Mouse (Mus musculus) intestine, embryonic 16.5 days (tissue): ENCODE data around the gene Tub. TPM values are rescaled to one million over a fixed set of nuclear protein-coding genes. Genes with fewer than 3 reads are reported as not detected.

ENCODE experiments used
- ATAC-seq: fragments of 200-750 bp; cut with Nextera tagmentation; 2 replicates; pipeline ENCODE4 v1.8.0; 2017; ENCODE audit warnings: moderate TSS enrichment, moderate library complexity
- H3K27ac ChIP-seq: fragments of 300-500 bp; sonication (generic); 2 replicates; pipeline ENCODE4 v1.5.1; 2014; ENCODE audit warnings: mild to moderate bottlenecking, low read length
- H3K27me3 ChIP-seq: fragments of 300-500 bp; sonication (generic); replicated peaks from 2 replicates; pipeline ENCODE4 v1.6.1; 2014; ENCODE audit warnings: low read length, control low read depth, mixed read lengths; ENCODE audit not compliant: control insufficient read depth, insufficient read depth
- H3K36me3 ChIP-seq: fragments of 300-500 bp; sonication (generic); 2 replicates; pipeline ENCODE4 v1.6.1; 2014; ENCODE audit warnings: low read length, control low read depth; ENCODE audit not compliant: control insufficient read depth, insufficient read depth
- H3K4me1 ChIP-seq: fragments of 300-500 bp; sonication (generic); 2 replicates; pipeline ENCODE4 v1.6.1; 2014; ENCODE audit warnings: low read length, control low read depth, mixed read lengths; ENCODE audit not compliant: control insufficient read depth, insufficient read depth
- H3K4me2 ChIP-seq: fragments of 300-500 bp; sonication (generic); 2 replicates; pipeline ENCODE4 v1.6.1; 2014; ENCODE audit warnings: low read depth, low read length, control low read depth
- H3K4me3 ChIP-seq: fragments of 300-500 bp; sonication (generic); 2 replicates; pipeline ENCODE4 v1.5.1; 2014; ENCODE audit warnings: mild to moderate bottlenecking, low read length
- H3K9ac ChIP-seq: fragments of 300-500 bp; sonication (generic); 2 replicates; pipeline ENCODE4 v1.6.1; 2014; ENCODE audit warnings: low read depth, low read length
- H3K9me3 ChIP-seq: fragments of 300-500 bp; sonication (generic); 2 replicates; pipeline ENCODE4 v1.6.1; 2016; ENCODE audit warnings: low read length, control low read depth; ENCODE audit not compliant: control insufficient read depth
- WGBS: fragments of 180-500 bp; shearing (Covaris S2); extraction: QIAGEN DNeasy Blood & Tissue Kit; methylation state at CpG from one replicate; pipeline ENCODE4 v1.1.7; 2014; 5-methylcytosine and 5-hydroxymethylcytosine counted together
- polyA plus RNA-seq: library from polyadenylated mRNA; unstranded; fragments of >200 nt; fragmentation: Nextera tagmentation; extraction: Ambion mirVana; gene quantifications from 2 replicates; pipeline ENCODE4 v1.2.1, GENCODE M21; 2015

Gene Tub
- polyA plus RNA-seq, 1 experiment from 2014 or later, result 1.9 TPM

- WGBS, result 92% methylated on average over 4 of the region's 4 CpGs
- Histone ChIP-seq H3K36me3 (peaks cover 26% of the 10 kb centered on the region), H3K4me3 (no peak overlapping the region), H3K9ac (no peak overlapping the region), H3K9me3 (no peaks in the 10 kb centered on the region), H3K4me2 (no peak overlapping the region), H3K27me3 (no peaks in the 10 kb centered on the region), H3K4me1 (peaks cover 10% of the 10 kb centered on the region), H3K27ac (no peak overlapping the region)
- ATAC-seq, result no peak
These were observed 13.5 kb upstream of the Tub start for GRCm38 (mm10) chr7:108936591-108936990.

DNA sequence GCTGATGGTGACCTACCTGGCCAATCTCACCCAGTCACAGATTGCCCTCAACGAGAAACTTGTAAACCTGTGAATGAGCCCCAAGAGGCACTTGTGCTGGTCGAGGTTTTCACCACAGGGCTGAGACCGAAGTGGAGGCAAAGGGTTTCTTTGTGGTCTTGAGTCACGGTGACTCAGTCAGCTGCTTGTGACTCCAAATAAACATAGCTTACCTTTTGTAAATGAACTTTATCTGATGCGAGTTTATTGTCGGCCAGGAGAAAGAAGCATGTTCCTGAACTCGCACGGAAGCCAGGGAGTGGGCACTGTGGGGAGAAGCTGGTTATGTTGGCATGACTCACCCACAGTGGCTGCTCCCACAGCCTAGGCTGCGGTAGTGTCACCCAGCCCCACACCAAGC is 8.7 kb upstream of the Tub start:
- peaks cover 28% of the 10 kb centered on the region for H3K36me3 ChIP-seq
- no peak for ATAC-seq
- H3K9me3 ChIP-seq, result no peaks in the 10 kb centered on the region
- H3K27me3 ChIP-seq, result no peaks in the 10 kb centered on the region
- no peak overlapping the region for H3K9ac ChIP-seq
- no peak overlapping the region for H3K27ac ChIP-seq
- WGBS, result 86% methylated on average over 9 of the region's 9 CpGs
- no peaks in the 10 kb centered on the region for H3K4me1 ChIP-seq
- no peak overlapping the region for H3K4me3 ChIP-seq
- H3K4me2 ChIP-seq, result no peak overlapping the region

- peak; percentile 66 for ATAC-seq
- no peak overlapping the region for H3K4me3 ChIP-seq
- H3K4me1 ChIP-seq, result no peaks in the 10 kb centered on the region
- no peak overlapping the region for H3K4me2 ChIP-seq
- no peaks in the 10 kb centered on the region for H3K9me3 ChIP-seq
- no peaks in the 10 kb centered on the region; the same call in 1 of the 2 replicates for H3K27me3 ChIP-seq
- H3K9ac ChIP-seq, result no peak overlapping the region
- WGBS, result 10% methylated on average over 2 of the region's 2 CpGs
- peaks cover 16% of the 10 kb centered on the region; the same call in 1 of the 2 replicates for H3K36me3 ChIP-seq
- no peak overlapping the region for H3K27ac ChIP-seq
These were observed 6.1 kb upstream of the Tub start for GRCm38 (mm10) chr7:108944002-108944401.

GRCm38 (mm10) chr7:108948611-108949010 is 1.5 kb upstream of the Tub start:
- Histone ChIP-seq H3K4me2 (no peak overlapping the region), H3K4me1 (peaks cover 11% of the 10 kb centered on the region), H3K36me3 (no peaks in the 10 kb centered on the region), H3K4me3 (no peak overlapping the region), H3K27me3 (peaks cover 21% of the 10 kb centered on the region), H3K9ac (no peak overlapping the region), H3K9me3 (no peaks in the 10 kb centered on the region), H3K27ac (no peak overlapping the region)
- ATAC-seq, result no peak

DNA sequence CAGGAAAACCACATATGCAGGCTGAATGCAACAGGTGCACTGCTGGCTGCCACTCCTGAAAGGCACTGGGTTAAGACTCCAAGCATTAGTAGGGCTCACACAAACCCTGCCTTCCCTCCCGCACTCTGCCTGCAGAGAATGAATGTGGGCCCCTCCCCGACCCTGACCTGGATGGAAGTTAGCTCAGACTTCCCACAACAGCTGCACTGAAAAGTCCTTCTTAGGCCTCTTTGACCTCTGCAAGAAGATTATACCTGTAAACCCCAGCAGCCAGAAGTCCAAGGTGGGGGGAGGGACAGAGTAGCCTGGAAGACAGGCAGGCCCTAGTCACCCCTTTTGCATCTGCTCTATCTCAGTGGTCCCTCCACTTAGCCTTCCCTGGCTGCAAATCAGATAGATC is 837 bp upstream of the Tub start:
- no peak for ATAC-seq
- H3K27me3 ChIP-seq, result peaks cover 21% of the 10 kb centered on the region
- no peak overlapping the region for H3K9ac ChIP-seq
- no peak overlapping the region for H3K4me2 ChIP-seq
- no peak overlapping the region for H3K4me3 ChIP-seq
- no peaks in the 10 kb centered on the region for H3K36me3 ChIP-seq
- 44% methylated on average over 2 of the region's 2 CpGs for WGBS
- no peak overlapping the region for H3K27ac ChIP-seq
- peaks cover 11% of the 10 kb centered on the region for H3K4me1 ChIP-seq
- H3K9me3 ChIP-seq, result no peaks in the 10 kb centered on the region

DNA sequence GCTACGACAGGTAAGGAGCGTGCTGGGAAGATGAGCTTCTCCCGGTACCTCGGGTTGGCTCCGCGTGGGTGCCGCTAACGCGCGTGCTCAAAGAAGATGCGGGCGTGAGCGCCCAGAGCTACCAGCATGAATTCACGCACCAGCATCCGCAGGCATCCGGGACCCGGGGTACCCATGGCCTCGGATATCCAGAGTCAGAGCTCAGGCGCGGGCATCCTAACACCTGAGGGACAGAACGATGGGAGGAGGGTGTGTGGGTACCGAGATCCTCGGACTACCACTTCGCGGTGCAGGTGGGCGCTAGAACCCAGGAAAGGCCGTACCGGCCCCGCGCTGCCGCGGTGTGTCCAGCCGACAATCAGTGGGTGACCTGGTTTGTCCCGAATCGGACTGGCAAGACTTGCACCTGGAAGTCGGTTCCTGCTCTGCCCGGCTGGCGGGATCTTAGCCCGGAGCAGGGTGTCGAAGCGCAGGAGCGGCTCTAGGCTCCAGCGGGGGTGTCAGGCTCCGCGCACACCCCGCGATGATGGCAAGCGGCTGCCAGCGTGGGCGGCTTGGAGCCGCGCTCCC is 709 bp downstream of the Tub start:
- WGBS, result 2% methylated on average over 52 of the region's 52 CpGs
- Histone ChIP-seq H3K27me3 (peaks cover 21% of the 10 kb centered on the region), H3K4me1 (peaks cover 11% of the 10 kb centered on the region), H3K36me3 (no peaks in the 10 kb centered on the region), H3K9ac (peak overlapping the region; percentile 30), H3K9me3 (no peaks in the 10 kb centered on the region), H3K4me3 (peak overlapping the region; percentile 47), H3K27ac (no peak overlapping the region), H3K4me2 (peak overlapping the region; percentile 73)
- peak; percentile 32; the same call in 1 of the 2 replicates for ATAC-seq

DNA sequence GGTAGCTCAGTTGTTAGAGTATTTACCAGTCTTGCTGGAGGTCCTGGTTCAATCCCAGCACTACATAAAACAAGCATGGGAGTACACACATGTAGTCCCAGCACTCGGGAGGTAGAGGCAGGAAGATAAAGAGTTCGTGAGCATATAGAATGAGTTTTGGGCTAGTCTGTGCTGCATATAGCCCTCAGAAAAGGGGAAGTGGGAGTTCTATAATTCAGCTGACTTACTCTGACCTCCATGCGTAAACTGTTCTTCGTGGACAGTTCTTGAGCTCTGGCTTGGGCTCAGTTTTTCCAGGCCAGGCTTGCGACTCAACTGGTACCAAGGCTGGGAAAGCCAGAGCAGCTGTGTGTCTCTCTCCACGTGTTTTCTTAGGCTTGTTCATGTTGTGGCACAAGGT is 2.7 kb downstream of the Tub start:
- H3K4me1 ChIP-seq, result peaks cover 11% of the 10 kb centered on the region
- WGBS, result 80% methylated on average over 6 of the region's 6 CpGs
- no peaks in the 10 kb centered on the region for H3K36me3 ChIP-seq
- H3K9ac ChIP-seq, result no peak overlapping the region
- peaks cover 21% of the 10 kb centered on the region for H3K27me3 ChIP-seq
- H3K4me2 ChIP-seq, result no peak overlapping the region
- no peaks in the 10 kb centered on the region for H3K9me3 ChIP-seq
- H3K4me3 ChIP-seq, result no peak overlapping the region
- H3K27ac ChIP-seq, result no peak overlapping the region
- ATAC-seq, result no peak

GRCm38 (mm10) chr7:108954185-108954584 is 4.0 kb downstream of the Tub start:
- peaks cover 21% of the 10 kb centered on the region for H3K27me3 ChIP-seq
- no peak for ATAC-seq
- WGBS, result 56% methylated on average over 4 of the region's 4 CpGs
- H3K4me2 ChIP-seq, result no peak overlapping the region
- H3K4me3 ChIP-seq, result no peak overlapping the region
- no peaks in the 10 kb centered on the region for H3K36me3 ChIP-seq
- H3K4me1 ChIP-seq, result peaks cover 11% of the 10 kb centered on the region
- no peak overlapping the region for H3K9ac ChIP-seq
- H3K9me3 ChIP-seq, result no peaks in the 10 kb centered on the region
- no peak overlapping the region for H3K27ac ChIP-seq

DNA sequence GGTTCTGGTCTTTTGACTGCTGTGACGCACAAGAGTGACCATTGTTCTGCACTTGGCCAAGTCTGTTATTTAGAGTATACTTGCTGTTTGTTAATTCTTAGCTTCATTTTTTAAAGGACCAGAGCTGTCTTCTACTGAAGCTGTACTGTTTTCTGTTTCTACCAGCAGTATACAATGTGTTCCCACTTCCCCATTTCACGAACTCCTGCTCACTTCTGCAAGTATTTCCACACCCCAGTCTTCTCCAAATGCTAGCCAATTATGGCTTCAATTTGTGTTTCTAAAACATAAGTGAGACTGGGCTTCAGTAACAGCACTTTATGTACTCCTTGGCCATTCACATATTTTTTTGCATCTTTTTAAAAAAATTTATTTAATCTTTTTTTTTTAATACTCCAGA is 7.6 kb downstream of the Tub start:
- H3K27ac ChIP-seq, result no peak overlapping the region
- H3K27me3 ChIP-seq, result no peaks in the 10 kb centered on the region
- no peaks in the 10 kb centered on the region for H3K36me3 ChIP-seq
- no peak overlapping the region for H3K4me2 ChIP-seq
- no peak for ATAC-seq
- no peaks in the 10 kb centered on the region for H3K4me1 ChIP-seq
- 69% methylated on average over 2 of the region's 2 CpGs for WGBS
- H3K4me3 ChIP-seq, result no peak overlapping the region
- no peaks in the 10 kb centered on the region for H3K9me3 ChIP-seq
- no peak overlapping the region for H3K9ac ChIP-seq

DNA sequence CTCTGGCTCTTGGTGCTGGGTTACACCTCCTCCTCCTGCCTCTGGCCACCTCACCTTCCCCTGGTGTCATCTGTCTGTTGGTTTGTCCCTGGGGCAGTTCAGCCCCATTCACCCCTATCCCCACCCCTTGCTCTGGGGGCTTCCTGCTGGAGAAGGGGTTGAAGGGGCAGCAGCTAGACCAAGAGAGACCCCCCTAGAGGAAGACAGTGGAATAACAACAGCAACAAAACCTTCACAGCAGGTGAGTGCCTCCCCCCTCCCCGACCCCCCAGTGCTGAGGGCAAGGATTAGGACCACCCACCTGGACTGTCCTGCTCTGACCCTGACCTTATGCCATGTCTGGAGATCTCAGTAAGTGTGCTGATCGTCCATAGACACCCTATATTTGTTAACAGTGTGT is 15.8 kb downstream of the Tub start:
- Histone ChIP-seq H3K4me2 (no peak overlapping the region), H3K4me3 (no peak overlapping the region), H3K27ac (no peak overlapping the region), H3K36me3 (no peaks in the 10 kb centered on the region), H3K9me3 (no peaks in the 10 kb centered on the region), H3K4me1 (no peaks in the 10 kb centered on the region), H3K27me3 (no peaks in the 10 kb centered on the region), H3K9ac (no peak overlapping the region)
- ATAC-seq, result no peak
- 16% methylated on average over 2 of the region's 2 CpGs for WGBS
